Mouse (Mus musculus) c-Kit-positive CD71-positive TER-119-negative erythroid progenitor cells, embryonic 14.5 days (primary cell): ENCODE measurements at regions not wholly inside any gene's neighbourhood (a gene's known extent, or its start where the extent isn't known, plus 50 kb on each side); places are given as distances from the start of the nearest gene placed in this dataset.

Experiments
- DNase-seq: peaks from one replicate; pipeline ENCODE4 v3.0.0-alpha.2; 2013; ENCODE audit warnings: low read depth

DNA sequence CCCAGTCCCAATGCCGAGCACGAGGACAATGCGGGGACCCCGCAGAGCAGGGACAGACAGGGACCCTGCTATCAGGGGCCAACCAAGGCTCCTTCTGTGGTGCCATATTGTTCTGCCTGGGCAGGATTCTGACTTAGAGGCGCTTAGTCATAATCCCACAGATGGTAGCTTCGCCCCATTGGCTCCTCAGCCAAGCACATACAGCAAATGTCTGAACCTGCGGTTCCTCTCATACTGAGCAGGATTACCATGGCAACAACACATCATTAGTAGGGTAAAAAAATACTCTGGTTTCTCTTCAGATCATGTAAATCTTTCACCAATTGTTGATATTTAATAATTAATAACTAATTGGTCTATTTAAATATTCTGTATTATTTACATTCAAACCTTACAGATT lies 2140.3 kb upstream of the Cdh20 start:
- peak; percentile 80 for DNase-seq

DNA sequence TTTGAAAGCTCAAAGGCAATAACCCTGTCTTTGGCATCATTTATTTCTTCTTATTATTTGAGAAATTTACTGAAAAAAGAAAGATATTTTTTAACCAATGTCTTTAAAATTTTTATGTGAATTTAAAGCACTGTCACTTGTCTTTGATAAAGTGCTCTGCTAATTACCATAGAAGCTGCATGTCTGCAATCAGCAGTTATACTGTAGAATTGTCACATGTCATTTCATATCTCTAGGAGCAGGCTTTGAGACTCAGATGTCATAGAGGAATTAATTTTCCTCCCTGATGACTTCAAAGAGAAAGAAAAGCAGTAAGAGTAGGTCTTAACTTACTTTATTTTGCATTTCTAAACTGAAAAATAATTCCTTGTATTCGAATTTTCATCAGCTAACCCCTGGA lies 2123.9 kb upstream of the Cdh20 start:
- DNase-seq, result no peak

DNA sequence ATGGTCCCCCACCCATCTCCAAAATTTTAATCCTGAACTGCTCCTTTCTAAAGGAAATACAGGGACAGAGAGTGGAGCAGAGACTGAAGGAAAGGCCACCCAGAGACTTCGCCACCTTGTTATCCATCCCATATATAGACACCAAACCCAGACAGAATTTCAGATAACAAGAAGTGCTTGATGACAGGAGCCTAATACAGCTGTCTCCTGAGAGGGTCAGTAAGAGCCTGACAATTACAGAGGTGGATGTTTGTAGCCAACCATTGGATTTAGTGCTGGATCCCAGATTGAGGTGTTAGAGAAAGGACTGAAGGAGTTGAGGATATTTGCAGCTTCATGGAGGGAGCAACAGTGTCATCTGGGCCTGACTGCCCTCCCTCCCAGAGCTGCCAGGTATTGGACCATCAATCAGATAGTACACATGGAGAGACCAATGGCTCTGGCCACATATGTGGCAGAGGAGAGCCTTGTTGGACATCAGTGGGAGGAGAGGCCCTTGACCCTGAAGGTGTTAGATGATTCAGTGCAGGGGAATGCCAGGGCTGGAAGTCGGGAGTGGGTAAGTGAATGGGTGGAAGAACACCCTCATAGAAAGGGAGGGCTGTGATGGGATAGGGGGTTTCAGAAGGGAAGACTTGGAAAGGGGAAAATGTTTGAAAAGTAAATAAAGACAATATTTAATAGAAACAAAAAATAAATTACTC lies 2080.8 kb upstream of the Cdh20 start:
- no peak for DNase-seq

- no peak for DNase-seq
These were observed 2051.9 kb upstream of the Cdh20 start for GRCm38 (mm10) chr1:102716459-102716858.

- no peak for DNase-seq
These were observed 2034.3 kb upstream of the Cdh20 start for GRCm38 (mm10) chr1:102733991-102734390.

DNA sequence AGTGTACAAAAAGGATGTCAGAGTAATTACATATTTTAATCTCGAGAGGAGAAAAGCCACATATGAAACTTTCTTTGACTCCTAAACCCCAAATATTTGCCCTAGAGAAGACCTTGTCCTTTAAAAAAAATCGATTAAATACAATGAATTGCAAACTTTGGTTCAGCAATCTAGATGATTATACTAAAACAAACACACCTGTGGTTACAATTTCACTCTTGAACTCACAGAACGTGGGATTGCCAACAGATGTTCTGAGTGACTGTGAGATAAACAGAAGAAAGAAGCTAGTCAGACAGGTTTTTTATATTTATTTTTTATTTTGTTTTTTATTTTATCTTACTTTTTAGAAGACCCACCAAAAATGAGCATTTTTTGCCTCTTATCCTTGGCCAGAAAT lies 2032.9 kb upstream of the Cdh20 start:
- no peak for DNase-seq

DNA sequence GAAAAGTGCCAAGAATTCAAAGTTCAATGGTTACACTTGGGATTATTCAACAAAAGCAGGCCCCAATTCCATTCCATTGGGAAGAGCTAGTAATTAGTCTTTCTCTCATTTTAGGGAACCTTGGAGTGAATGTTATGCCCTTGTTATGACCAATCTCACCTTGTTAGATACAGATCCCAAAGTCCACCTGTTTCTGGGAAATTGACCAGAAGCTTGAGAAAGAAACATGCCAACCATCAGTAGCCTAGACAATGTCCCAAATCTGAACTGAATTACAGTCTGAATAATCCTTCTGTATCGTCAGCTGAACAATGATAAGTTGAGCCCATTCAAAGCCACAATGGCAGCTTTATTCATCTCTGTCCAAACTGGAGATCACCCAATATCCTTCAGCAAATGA lies 2010.4 kb upstream of the Cdh20 start:
- DNase-seq, result no peak
